In genomic region chr17:86580724-86581123, GRCm38 (mm10) we compare ENCODE assay signal across 25 mouse cellular contexts.
DNase-seq lines count a peak whose midpoint lies in the region; ATAC-seq and TF ChIP-seq lines count a peak whose summit lies in the region.
"Had no signal": no experiment of that assay in that cellular context is flagged by ENCODE, and none has a peak within 500 bp of the region (broad histone marks: within the 10 kb centered on the region; RNA-seq: fewer than 3 reads in every experiment).

No protein-coding gene starts in this region.

- no peak overlapping the region for H3K27ac ChIP-seq in gastrocnemius, adult 2 months
- H3K27ac ChIP-seq: embryonic facial prominence, embryonic 15.5 days; forebrain, embryonic 10.5 days; hindbrain, embryonic 10.5 days; hindbrain, embryonic 14.5 days; intestine, embryonic 15.5 days had no signal

- TF ChIP-seq CTCF in gastrocnemius, adult 2 months (IDR thresholded peaks at IDR 0.05), result no peak

- intact Hi-C loops in gastrocnemius, adult 2 months (cut with DNase I), result no loop called here

- ATAC-seq in cerebellum, adult (ENCODE audit: insufficient number of reproducible peaks, low FRiP score, low TSS enrichment), result peak; percentile 66
- ATAC-seq: activated CD4-positive, CD25-positive, alpha-beta regulatory T cell, adult 4 months; CD4-positive, CD25-positive, alpha-beta regulatory T cell, adult 4 months; forebrain, embryonic 14.5 days; intestine, embryonic 15.5 days; Patski had no signal

- no peak for DNase-seq in cerebellum, postnatal 4 days (ENCODE audit: low spot score in 2 of 2)
- DNase-seq in cerebellum, adult 11 months, result peak; percentile 13
- DNase-seq in cerebellum, adult 8-10 months, result peak; percentile 18
- peak; percentile 42 to 44 for DNase-seq in cerebellum, postnatal 14 days
- no peak for DNase-seq in urinary bladder, postnatal 10 days (ENCODE audit: low spot score)
- no peak for DNase-seq in thymus, postnatal 14 days
- DNase-seq in gastrocnemius, adult 2 months, result no peak
- DNase-seq: adrenal gland, adult 2 months; adrenal gland, postnatal 25 days; B cell, adult 2 months; embryo, embryonic 11 days; gastrocnemius, postnatal 36 days; kidney, adult 18-20 months had no signal

- H3K4me3 ChIP-seq in gastrocnemius, adult 2 months, result no peak overlapping the region
- H3K4me3 ChIP-seq: embryonic facial prominence, embryonic 15.5 days; erythroblast, embryonic 14.5 days; forebrain, embryonic 10.5 days; heart, embryonic 12.5 days; hindbrain, embryonic 10.5 days; intestine, embryonic 15.5 days had no signal

Comparison
In these comparisons a context has a peak if more than half of its experiments do, and no peak if none do; other contexts are left out.
1. DNase-seq: peak in cerebellum, adult 11 months (single experiment), cerebellum, adult 8-10 months (single experiment) and cerebellum, postnatal 14 days (2 of 2); none in cerebellum, postnatal 4 days (0 of 2), urinary bladder, postnatal 10 days (single experiment), thymus, postnatal 14 days (single experiment) and gastrocnemius, adult 2 months (single experiment).